Mouse (Mus musculus): ENCODE results near the gene Retreg3.
A peak's percentile ranks its signal among the peaks of the same experiment; 100 is the strongest.
"Not testable (repeated sequence)": the region's sequence is repeated elsewhere in the genome, so short reads cannot be mapped to it uniquely, and the experiment has no call there.

Retreg3 gene

GRCm38 (mm10) chr11:101148751-101149150 is 29.1 kb upstream of the Retreg3 start:
- DNase-seq (ENCODE audit: low read depth) = no peak

- DNase-seq (ENCODE audit: low read depth) = no peak
Measured at GRCm38 (mm10) chr11:101146377-101146776, 26.7 kb upstream of the Retreg3 start.

GRCm38 (mm10) chr11:101143338-101144225 is 23.9 kb upstream of the Retreg3 start:
- DNase-seq (ENCODE audit: low read depth) = peak; percentile 81

- DNase-seq (ENCODE audit: low read depth) = no peak
Measured at GRCm38 (mm10) chr11:101142215-101142967, 22.7 kb upstream of the Retreg3 start.

- DNase-seq (ENCODE audit: low read depth) = no peak
Measured at GRCm38 (mm10) chr11:101141088-101141487, 21.4 kb upstream of the Retreg3 start.

GRCm38 (mm10) chr11:101140164-101140819 is 20.6 kb upstream of the Retreg3 start:
- DNase-seq (ENCODE audit: low read depth) = peak; percentile 27

- no peak for DNase-seq (ENCODE audit: low read depth)
Measured at GRCm38 (mm10) chr11:101138536-101139181, 19.0 kb upstream of the Retreg3 start.

- no peak for DNase-seq (ENCODE audit: low read depth)
Measured at GRCm38 (mm10) chr11:101137000-101137399, 17.3 kb upstream of the Retreg3 start.

- DNase-seq (ENCODE audit: low read depth) = no peak
Measured at GRCm38 (mm10) chr11:101134217-101134865, 14.6 kb upstream of the Retreg3 start.

- DNase-seq (ENCODE audit: low read depth) = no peak
Measured at GRCm38 (mm10) chr11:101133037-101133436, 13.3 kb upstream of the Retreg3 start.

- peak; percentile 72 for DNase-seq (ENCODE audit: low read depth)
Measured at GRCm38 (mm10) chr11:101131701-101132100, 12.0 kb upstream of the Retreg3 start.

GRCm38 (mm10) chr11:101131187-101131586 is 11.5 kb upstream of the Retreg3 start:
- DNase-seq (ENCODE audit: low read depth) = no peak

- no peak for DNase-seq (ENCODE audit: low read depth)
Measured at GRCm38 (mm10) chr11:101130056-101130756, 10.5 kb upstream of the Retreg3 start.

- no peak for DNase-seq (ENCODE audit: low read depth)
Measured at GRCm38 (mm10) chr11:101128996-101129577, 9.4 kb upstream of the Retreg3 start.

GRCm38 (mm10) chr11:101127075-101127474 is 7.4 kb upstream of the Retreg3 start:
- DNase-seq (ENCODE audit: low read depth) = peak; percentile 42

GRCm38 (mm10) chr11:101125008-101125407 is 5.3 kb upstream of the Retreg3 start:
- DNase-seq (ENCODE audit: low read depth) = not testable (repeated sequence)

- not testable (repeated sequence) for DNase-seq (ENCODE audit: low read depth)
Measured at GRCm38 (mm10) chr11:101124494-101124893, 4.8 kb upstream of the Retreg3 start.

GRCm38 (mm10) chr11:101120545-101121188 is 974 bp upstream of the Retreg3 start:
- DNase-seq (ENCODE audit: low read depth) = no peak

- DNase-seq (ENCODE audit: low read depth) = peak; percentile 61
Measured at GRCm38 (mm10) chr11:101119131-101119760, 447 bp downstream of the Retreg3 start.

Measured in induced T-regulatory cell, adult 2 months (primary cell).